Mouse (Mus musculus): ENCODE data around the gene Hat1.

The Hat1 gene

DNA sequence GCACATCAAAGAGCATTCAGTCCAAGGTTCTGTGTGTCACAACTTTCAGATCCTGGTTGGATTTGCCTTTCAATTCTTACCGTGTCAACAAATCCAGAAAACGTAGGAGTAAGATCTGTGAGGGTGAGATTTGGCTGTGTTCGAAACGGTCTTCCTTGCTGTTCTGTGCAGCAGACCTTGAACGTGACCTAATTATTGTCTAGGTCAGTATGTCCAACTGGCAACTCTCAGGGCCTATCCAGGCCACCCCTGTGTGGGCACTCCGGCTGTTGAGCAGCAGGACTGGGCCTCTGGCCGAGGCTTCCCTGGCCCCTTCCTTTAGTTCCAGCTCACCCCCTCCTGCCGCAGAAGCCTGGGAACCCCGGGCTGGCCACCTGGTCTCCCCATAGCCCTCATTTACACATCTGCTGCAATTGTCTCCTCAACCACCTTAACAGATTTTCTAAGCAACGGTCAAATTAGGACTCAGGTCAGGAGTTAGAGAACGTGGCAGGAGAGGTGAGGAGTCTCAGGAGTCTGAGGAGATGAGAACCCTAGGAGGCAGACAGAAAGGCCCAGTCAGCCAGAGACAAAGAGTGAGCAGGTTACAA lies 78.2 kb downstream of the Hat1 start:
- no peak for DNase-seq

DNA sequence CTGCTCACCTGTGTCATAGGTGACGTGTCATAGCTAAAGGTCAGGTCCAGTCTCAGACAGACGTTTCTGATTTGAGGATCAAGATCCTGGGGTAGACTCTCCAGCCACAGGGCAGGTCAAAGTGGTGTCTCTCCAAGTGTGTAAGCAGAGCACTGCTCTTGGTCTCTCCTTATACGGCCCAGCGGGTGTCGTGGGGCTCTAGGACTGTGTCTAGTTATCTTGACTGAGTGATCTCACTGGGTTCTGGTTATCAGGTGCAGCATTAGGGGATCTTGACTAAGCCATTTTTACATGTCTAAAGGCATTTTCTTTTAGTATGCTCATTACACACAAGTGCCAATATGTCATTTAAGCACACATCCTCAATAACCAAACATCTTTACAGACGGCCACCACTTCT lies 82.3 kb downstream of the Hat1 start:
- DNase-seq = no peak

DNA sequence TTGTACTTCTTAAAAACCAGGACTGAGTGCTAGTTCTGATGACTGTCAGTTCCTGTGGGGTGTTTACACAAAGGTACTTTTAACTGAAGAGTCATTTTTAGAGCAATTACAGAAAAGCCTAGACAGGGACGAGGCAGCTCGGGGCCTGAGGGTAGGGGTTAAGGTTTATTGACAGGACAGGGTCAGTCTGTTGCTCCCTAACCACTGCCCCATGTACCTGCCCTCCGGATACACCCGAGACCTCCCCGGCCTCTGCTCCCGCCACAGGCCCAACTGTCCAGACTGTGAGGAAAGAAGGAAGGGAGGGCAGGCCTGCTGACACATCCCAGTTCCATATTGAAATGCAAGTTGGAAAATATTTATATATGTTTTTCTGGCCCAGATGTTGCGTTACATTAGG lies 85.1 kb downstream of the Hat1 start:
- no peak for DNase-seq

DNA sequence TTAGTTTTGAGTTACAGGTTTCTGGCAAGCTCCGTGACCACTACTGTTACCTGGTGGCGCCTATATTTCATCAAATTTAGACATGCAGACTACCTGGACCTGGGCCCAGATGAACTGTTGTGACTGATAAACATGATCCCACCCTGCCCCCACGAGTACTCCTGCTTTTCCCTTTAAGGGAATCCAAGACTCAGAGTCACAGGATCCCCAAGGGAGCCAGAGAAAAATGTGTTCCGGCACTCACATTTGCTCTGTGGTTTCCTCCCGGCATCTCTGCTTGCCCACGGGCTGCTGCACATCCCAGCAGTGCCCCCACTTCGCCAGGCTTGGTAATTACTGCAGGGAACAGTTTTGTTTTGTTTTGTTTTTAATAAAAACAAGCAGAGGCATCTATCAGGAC lies 85.6 kb downstream of the Hat1 start:
- no peak for DNase-seq

DNA sequence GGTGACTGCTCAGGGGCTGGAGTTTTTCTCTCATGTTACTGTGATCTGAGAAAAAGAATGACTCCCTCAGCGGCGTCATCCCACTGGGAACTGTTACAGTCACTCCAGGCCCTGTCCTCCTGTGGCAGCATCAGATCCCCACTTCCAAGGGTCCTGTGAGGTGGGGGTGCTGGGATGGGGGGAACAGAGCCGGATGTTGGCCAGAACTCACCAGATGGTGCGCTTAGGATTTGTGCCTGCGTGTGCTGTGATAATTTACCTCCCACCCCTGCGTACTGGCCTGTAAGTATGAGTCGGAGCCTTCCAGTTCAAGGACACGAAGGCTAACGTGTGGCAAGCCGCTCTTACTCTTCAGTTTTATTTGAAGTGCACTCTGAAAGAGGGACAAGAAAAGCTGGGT lies 86.6 kb downstream of the Hat1 start:
- DNase-seq = no peak

DNA sequence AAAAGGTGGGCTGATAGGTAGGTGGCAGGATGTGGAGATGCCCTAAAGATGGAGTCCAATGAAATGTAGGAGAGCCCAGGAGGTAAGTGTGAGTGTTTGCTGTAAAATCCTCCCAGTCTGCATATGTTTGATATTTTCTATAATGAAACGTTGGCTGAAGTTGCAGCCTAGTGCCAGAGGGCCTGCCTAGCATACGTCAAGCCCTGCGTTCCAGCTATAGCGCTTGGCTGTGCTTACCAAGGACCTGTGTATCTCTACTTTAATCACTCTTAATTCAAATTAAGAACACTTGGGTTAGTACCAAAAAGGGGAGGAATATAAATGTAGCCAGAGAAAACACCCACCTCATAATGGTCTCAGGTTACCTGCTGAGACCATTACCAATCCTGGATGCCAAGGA lies 87.0 kb downstream of the Hat1 start:
- DNase-seq = no peak

DNA sequence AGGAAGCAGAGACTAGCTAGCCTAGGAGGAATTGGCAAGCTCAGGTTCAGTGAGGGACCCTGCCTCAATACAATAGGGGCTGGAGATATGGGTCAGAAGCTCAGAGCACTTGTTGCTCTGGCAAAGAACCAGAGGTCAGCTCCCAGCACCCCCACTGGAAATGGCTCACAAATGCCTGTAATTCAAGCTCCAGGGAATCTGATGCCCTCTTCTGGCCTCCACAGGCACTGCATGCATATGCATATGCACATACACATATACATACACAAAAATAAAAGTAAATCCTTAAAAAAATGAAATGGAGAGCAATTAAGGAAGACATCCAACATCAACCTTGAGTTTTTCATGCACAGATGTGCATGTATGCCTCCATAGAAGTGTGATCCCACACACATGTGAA lies 89.0 kb downstream of the Hat1 start:
- DNase-seq = no peak

DNA sequence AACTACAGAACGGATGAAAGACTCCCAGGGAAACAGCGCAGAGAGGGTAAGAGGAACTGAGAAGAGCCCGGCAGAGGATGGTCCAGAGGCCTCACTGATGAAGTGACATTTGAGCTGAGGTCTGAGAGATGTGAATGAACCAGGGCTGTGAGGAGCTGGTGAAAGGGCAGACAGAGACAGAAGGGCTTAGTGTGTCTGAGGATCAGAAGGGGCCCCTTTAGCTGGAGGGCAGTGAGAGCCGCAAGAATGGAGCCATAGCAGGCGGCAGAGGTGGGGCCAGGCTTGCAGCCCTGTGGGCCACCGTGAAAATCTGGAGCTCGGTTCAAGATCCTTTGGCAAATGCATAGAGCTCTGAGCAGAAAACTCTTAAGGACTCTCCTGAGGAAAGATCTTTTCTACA lies 91.2 kb downstream of the Hat1 start:
- DNase-seq = no peak

DNA sequence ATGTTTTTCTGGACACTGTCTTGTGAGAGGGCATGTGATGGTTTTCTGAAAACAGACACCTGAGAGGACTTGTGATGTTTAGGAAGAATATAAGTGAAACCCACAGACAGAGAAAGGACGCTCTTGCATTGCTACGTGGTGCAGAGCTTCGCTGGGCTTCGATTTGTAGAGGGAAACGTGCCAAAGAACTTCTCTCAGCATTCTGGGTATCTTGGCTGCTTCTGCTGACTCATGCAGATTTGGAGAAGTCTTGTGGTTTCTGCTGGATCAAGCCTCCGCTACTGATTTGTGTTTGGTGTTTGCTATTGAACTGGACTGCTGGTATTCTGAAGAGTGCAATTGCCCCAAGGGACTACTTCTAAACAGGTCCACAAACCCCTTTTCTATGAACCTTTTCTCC lies 93.1 kb downstream of the Hat1 start:
- no peak for DNase-seq

DNA sequence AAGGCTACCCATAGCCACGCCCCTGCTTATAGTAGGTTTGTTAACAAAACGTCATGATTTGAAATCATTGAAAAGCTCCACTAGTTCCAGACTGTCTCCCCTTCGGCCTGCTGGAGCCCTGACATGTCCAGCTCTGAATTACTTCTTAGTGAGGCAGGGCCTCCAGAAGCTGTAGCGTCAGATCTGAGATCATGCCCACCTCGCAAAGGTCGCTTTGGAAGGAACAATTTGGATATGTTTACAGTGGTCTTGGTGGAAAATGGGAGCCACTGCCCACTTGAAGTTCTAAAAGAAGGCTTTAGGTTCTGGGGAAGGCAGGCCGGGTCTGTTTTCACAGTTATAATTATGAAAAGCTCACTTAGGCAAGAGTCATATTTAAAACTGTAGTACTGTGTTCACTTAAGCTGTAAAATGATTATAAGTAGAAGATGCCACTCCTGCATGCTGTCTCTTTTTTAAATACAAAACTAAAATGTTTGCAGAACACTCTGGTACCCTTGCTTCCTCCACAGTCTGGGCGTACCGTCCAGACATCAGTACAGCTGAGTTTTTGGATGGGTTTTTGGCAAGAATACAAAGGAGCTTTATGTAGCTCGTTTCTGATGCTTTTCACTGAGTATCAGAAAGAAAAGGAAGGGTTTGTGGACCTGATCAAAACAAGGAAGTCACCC lies 94.4 kb downstream of the Hat1 start:
- no peak for DNase-seq

DNA sequence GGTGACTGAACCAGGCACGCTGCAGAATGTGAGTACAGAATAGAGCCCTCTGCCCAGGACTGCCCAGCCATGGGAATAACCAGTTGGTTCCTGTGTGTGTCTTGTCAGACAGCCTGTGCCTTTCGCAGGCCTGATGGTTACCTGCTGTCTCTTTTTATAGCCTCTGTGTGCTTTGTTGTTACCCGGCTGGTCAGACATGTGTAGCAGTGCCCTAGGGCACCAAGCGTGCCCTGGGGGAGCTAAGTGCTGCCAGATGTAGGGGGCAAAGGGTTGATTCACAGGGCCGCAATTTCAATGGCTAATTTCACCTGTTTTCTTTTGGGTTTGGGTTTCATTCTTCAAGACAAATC lies 94.9 kb downstream of the Hat1 start:
- no peak for DNase-seq
